Mouse (Mus musculus) embryonic facial prominence, embryonic 10.5 days (tissue): ENCODE data around the gene Sbno2. TPM values are rescaled to one million over a fixed set of nuclear protein-coding genes. Genes with fewer than 3 reads are reported as not detected.

Source experiments
- DNase-seq: peaks from one replicate; pipeline ENCODE4 v3.0.0-alpha.2; 2017; ENCODE audit warnings: low spot score
- H3K27ac ChIP-seq: fragments of 300-500 bp; sonication (generic); replicated peaks from 2 replicates; pipeline ENCODE4 v1.5.1; 2016; ENCODE audit warnings: mild to moderate bottlenecking
- H3K27me3 ChIP-seq: fragments of 300-500 bp; sonication (generic); replicated peaks from 2 replicates; pipeline ENCODE4 v1.6.1; 2016; ENCODE audit warnings: low read depth, mild to moderate bottlenecking; ENCODE audit not compliant: poor library complexity, severe bottlenecking
- H3K36me3 ChIP-seq: fragments of 300-500 bp; sonication (generic); replicated peaks from 2 replicates; pipeline ENCODE4 v1.6.1; 2016; ENCODE audit warnings: mild to moderate bottlenecking, moderate library complexity
- H3K4me1 ChIP-seq: fragments of 300-500 bp; sonication (generic); 2 replicates; pipeline ENCODE4 v1.6.1; 2016
- H3K4me3 ChIP-seq: fragments of 300-500 bp; sonication (generic); 2 replicates; pipeline ENCODE4 v1.5.1; 2016; ENCODE audit warnings: mild to moderate bottlenecking, moderate library complexity
- H3K9me3 ChIP-seq: fragments of 300-500 bp; sonication (generic); 2 replicates; pipeline ENCODE4 v1.6.1; 2016; ENCODE audit warnings: mild to moderate bottlenecking
- WGBS: fragments of 180-500 bp; shearing (Covaris S2); methylation state at CpG from one replicate; pipeline ENCODE4 v1.1.7; 2016; 5-methylcytosine and 5-hydroxymethylcytosine counted together
- polyA plus RNA-seq: library from polyadenylated mRNA; unstranded; fragments of >200 nt; fragmentation: Nextera tagmentation; extraction: Ambion mirVana; gene quantifications from 2 replicates; pipeline ENCODE4 v1.2.1, GENCODE M21; 2016

Gene Sbno2
- polyA plus RNA-seq, 1 experiment from 2014 or later: 16.2 TPM

DNA sequence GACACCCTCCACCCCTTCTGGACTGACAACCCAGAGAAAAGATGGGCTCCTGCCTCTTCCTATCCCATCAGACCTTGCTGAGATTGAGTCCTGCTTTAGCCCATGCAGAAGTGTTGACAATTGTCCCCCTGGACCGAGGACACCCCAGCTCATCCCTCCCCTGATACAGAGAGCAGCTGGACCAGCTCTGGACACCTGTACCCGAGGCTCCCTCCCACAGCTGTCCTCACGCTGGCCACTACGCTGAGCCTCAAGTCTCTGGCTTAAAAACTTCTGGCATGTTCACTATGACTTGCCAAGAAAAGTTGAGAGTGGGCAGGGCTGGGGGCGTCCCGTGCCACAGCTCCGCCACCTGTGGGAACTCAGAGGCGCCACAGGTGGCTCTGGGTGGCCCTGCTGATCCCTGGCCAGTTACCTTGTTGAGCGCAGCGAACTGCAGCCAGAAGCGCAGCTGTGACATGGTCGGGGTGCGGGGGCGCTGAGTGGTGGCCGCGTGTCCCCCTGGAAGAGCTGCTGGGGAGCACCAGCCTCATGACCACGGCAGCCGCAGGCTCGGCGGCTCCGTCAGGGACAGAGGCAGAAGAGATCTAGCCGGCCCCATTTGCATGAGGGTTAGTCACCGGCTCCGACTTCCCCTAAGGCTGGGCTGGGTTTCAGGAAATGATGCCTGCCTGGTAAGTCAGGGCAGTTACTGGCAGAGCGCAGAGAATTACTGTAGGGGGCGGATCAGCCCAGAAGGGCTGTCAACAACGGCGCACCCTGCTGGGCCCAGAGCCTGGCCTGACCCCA, 30.4 kb downstream of the Sbno2 start:
- H3K9me3 ChIP-seq: no peaks in the 10 kb centered on the region
- peak; percentile 46 for DNase-seq
- H3K36me3 ChIP-seq: peaks cover 36% of the 10 kb centered on the region
- 15% methylated on average over 28 of the region's 28 CpGs for WGBS
- no peaks in the 10 kb centered on the region for H3K27me3 ChIP-seq
- peak overlapping the region; percentile 40; the same call in 1 of the 2 replicates for H3K4me3 ChIP-seq
- peaks cover 45% of the 10 kb centered on the region for H3K4me1 ChIP-seq
- peak overlapping the region; percentile 54 for H3K27ac ChIP-seq

GRCm38 (mm10) chr10:80072623-80073489, 32.5 kb downstream of the Sbno2 start:
- Histone ChIP-seq H3K4me3 (no peak overlapping the region), H3K27me3 (no peaks in the 10 kb centered on the region), H3K36me3 (peaks cover 31% of the 10 kb centered on the region), H3K27ac (no peak overlapping the region), H3K9me3 (no peaks in the 10 kb centered on the region), H3K4me1 (peaks cover 45% of the 10 kb centered on the region)
- DNase-seq: no peak
- WGBS: 81% methylated on average over 20 of the region's 20 CpGs

GRCm38 (mm10) chr10:80071516-80071900, 33.9 kb downstream of the Sbno2 start:
- Histone ChIP-seq H3K27me3 (no peaks in the 10 kb centered on the region), H3K36me3 (peaks cover 30% of the 10 kb centered on the region), H3K9me3 (no peaks in the 10 kb centered on the region), H3K27ac (peak overlapping the region; percentile 69), H3K4me1 (peaks cover 45% of the 10 kb centered on the region), H3K4me3 (0 out of 2 replicates have a peak overlapping the region, but pooled peaks have one; percentile 4)
- DNase-seq: no peak
- WGBS: 78% methylated on average over 3 of the region's 3 CpGs

- DNase-seq: peak; percentile 59
- Histone ChIP-seq H3K4me1 (peaks cover 42% of the 10 kb centered on the region), H3K27me3 (no peaks in the 10 kb centered on the region), H3K9me3 (no peaks in the 10 kb centered on the region), H3K36me3 (peaks cover 33% of the 10 kb centered on the region), H3K27ac (peak overlapping the region; percentile 69), H3K4me3 (peak overlapping the region; percentile 12; the same call in 1 of the 2 replicates)
- WGBS: 63% methylated on average over 9 of the region's 9 CpGs
Measured at GRCm38 (mm10) chr10:80070837-80071515, 34.4 kb downstream of the Sbno2 start.

DNA sequence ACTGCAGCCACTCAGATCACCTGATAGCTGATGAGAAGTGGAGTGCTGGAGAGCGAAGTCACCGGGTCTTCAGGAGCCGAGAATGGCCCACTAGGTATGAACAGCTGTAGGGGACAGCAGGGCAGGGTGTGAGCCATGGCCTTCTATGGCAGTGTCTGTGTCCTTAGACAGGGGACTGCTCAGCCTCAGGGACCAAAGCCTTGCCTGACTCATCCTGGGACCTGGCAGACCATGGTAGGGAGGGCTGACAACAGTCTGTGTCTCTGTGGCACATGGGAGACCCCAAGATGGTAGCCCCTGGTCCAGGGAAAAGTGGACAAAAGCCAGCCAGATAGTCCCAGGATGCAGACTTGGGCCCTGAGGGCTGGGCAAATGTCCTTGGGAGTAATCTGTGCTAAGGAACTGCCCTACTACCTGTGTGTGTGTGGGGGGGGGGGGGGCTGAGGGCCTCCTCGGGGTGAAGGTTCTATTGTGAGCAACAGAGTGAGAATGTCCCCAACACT, 35.4 kb downstream of the Sbno2 start:
- Histone ChIP-seq H3K4me3 (0 out of 2 replicates have a peak overlapping the region, but pooled peaks have one; percentile 12), H3K4me1 (peaks cover 33% of the 10 kb centered on the region), H3K9me3 (no peaks in the 10 kb centered on the region), H3K27ac (peak overlapping the region; percentile 27; the same call in 1 of the 2 replicates), H3K27me3 (no peaks in the 10 kb centered on the region), H3K36me3 (peaks cover 39% of the 10 kb centered on the region)
- no peak for DNase-seq
- WGBS: 89% methylated on average over 4 of the region's 4 CpGs

DNA sequence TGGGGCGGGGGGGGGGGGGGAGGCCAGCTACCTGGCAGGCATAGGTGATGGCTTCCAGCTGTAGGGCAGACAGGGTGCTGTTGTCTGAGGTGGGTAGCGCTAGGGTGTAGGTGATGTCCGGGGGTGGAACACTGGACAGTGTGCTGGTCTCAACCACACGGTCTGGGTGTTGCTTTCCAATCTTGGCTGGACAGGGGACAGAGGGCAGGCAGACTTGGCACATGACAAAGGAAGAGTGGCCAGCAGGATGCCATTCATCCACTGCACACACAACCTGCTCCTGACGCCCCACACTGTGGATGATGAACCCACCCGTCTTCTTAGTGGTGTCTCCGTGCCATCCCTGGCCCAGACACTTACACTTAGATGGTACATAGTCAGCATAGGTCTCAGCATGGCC, 36.1 kb downstream of the Sbno2 start:
- Histone ChIP-seq H3K36me3 (peaks cover 46% of the 10 kb centered on the region), H3K4me1 (peaks cover 27% of the 10 kb centered on the region), H3K9me3 (no peaks in the 10 kb centered on the region), H3K27ac (no peak overlapping the region), H3K4me3 (no peak overlapping the region), H3K27me3 (no peaks in the 10 kb centered on the region)
- no peak for DNase-seq
- 91% methylated on average over 6 of the region's 7 CpGs for WGBS

DNA sequence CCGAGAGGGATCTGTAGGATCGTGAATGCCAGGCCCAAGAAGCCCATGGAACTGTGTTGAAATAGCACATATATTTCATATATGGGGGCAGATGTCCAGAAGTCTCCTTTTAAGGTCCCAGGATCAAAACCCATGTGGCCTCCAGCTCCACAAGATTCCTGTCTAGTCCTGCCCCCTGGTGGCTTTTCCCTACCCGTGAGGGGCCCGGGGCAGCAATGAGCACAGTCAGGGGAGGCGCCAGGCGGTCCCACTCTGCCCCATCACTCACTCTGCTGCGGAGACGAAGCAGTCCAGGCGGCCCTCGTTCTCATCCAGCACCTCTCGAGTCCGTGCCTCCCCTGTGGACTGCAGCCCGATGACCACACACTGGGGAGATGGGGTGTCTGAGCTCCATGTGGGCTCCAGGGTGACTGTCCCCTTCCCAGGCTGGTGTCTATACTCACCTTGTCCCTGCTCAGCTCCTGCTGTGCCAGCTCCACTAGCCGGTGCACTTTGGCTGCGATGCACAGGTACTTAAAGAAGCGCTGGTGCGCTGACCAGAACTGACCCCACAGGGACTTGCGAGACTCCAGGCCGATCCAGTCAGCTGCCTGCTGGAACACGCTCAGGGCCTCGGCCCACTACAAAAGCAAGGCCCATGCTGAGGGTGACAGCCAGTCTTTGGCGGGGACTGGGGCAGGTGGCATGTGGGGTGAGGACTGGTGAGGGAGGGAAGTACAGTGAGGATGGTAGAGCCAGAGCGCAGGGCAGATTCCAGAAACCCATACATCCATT, 41.3 kb downstream of the Sbno2 start:
- DNase-seq: no peak
- Histone ChIP-seq H3K27me3 (no peaks in the 10 kb centered on the region), H3K36me3 (peaks cover 87% of the 10 kb centered on the region), H3K9me3 (no peaks in the 10 kb centered on the region), H3K4me1 (0 out of 2 replicates have a peak, but pooled peaks cover 4% of the 10 kb centered on the region), H3K4me3 (no peak overlapping the region), H3K27ac (no peak overlapping the region)
- 76% methylated on average over 23 of the region's 23 CpGs for WGBS

- no peaks in the 10 kb centered on the region for H3K9me3 ChIP-seq
- 0 out of 2 replicates have a peak, but pooled peaks cover 7% of the 10 kb centered on the region for H3K4me1 ChIP-seq
- H3K27ac ChIP-seq: peak overlapping the region; percentile 32; the same call in 1 of the 2 replicates
- no peak for DNase-seq
- H3K36me3 ChIP-seq: peaks cover 92% of the 10 kb centered on the region
- H3K27me3 ChIP-seq: no peaks in the 10 kb centered on the region
- H3K4me3 ChIP-seq: no peak overlapping the region; the same call in 1 of the 2 replicates
- 90% methylated on average over 5 of the region's 5 CpGs for WGBS
Measured at GRCm38 (mm10) chr10:80063104-80063503, 42.3 kb downstream of the Sbno2 start.

GRCm38 (mm10) chr10:80057683-80058326, 47.6 kb downstream of the Sbno2 start:
- Histone ChIP-seq H3K27ac (no peak overlapping the region), H3K9me3 (no peaks in the 10 kb centered on the region), H3K4me1 (peaks cover 38% of the 10 kb centered on the region), H3K36me3 (peaks cover 78% of the 10 kb centered on the region), H3K27me3 (no peaks in the 10 kb centered on the region), H3K4me3 (no peak overlapping the region; the same call in 1 of the 2 replicates)
- 78% methylated on average over 30 of the region's 30 CpGs for WGBS
- no peak for DNase-seq

GRCm38 (mm10) chr10:80056976-80057682, 48.2 kb downstream of the Sbno2 start:
- Histone ChIP-seq H3K4me3 (no peak overlapping the region), H3K27me3 (no peaks in the 10 kb centered on the region), H3K9me3 (no peaks in the 10 kb centered on the region), H3K36me3 (peaks cover 71% of the 10 kb centered on the region), H3K4me1 (peaks cover 45% of the 10 kb centered on the region), H3K27ac (no peak overlapping the region)
- 93% methylated on average over 27 of the region's 27 CpGs for WGBS
- DNase-seq: no peak
